Mouse (Mus musculus) spleen, adult 2 months (tissue): ENCODE measurements at regions not wholly inside any gene's neighbourhood (a gene's known extent, or its start where the extent isn't known, plus 50 kb on each side); places are given as distances from the start of the nearest gene placed in this dataset.

Source experiments
- CTCF ChIP-seq: fragments of 200-500 bp; IDR thresholded peaks from 2 replicates; pipeline ENCODE4 v1.5.1; 2011; ENCODE audit warnings: mild to moderate bottlenecking, inconsistent platforms; ENCODE audit not compliant: insufficient read depth, insufficient read length, insufficient replicate concordance; ENCODE audit errors: extremely low read depth
- POLR2A ChIP-seq: fragments of 200-500 bp; IDR thresholded peaks from 2 replicates; pipeline ENCODE4 v1.6.1; 2011; ENCODE audit warnings: low read depth, low read length, inconsistent platforms

DNA sequence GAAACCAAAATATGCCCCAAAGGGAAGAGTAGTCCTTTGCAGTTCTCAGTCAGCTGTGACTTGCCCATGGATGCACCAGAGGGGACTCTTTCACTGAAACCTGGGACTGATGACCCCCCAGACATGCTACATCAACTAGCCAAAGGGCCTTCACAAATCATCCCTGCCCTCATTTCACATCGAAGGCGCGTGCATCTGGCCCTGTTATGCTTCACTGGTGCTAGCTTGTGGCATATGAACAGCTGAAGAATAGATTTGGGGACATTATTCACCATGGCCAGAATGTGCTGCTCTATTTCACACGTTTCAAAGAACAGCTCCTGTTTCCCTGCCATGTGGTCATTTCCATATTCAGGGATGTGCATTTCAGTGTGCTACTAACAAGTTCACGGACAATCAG, 160.8 kb upstream of the Myo3a start:
- TF ChIP-seq POLR2A (no peak), CTCF (no peak)
